Mouse (Mus musculus): ENCODE measurements around the gene Anapc13.

The Anapc13 gene

GRCm38 (mm10) chr9:102634453-102634852 is 8.4 kb downstream of the Anapc13 start:
- H3K4me1 ChIP-seq (replicated peaks; ENCODE audit: low read depth, low read length), result peaks cover 16% of the 10 kb centered on the region
- H3K4me3 ChIP-seq (replicated peaks; ENCODE audit: low read length), result no peak overlapping the region
- peaks cover 45% of the 10 kb centered on the region for H3K36me3 ChIP-seq (ENCODE audit: insufficient read depth, low read length)
- H3K27me3 ChIP-seq (ENCODE audit: insufficient read depth, low read length), result no peaks in the 10 kb centered on the region
- TF ChIP-seq CTCF (conservative IDR thresholded peaks at IDR 0.05; ENCODE audit: low read length) (no peak), POU5F1 (IDR thresholded peaks at IDR 0.05; ENCODE audit: borderline replicate concordance, low read length) (no peak), NANOG (IDR thresholded peaks at IDR 0.05; ENCODE audit: borderline replicate concordance, low read length) (no peak)
- H3K9me3 ChIP-seq (ENCODE audit: low read length), result peaks cover 7% of the 10 kb centered on the region

- Histone ChIP-seq H3K27me3 (ENCODE audit: insufficient read depth, low read length) (no peaks in the 10 kb centered on the region), H3K9me3 (ENCODE audit: low read length) (peaks cover 7% of the 10 kb centered on the region), H3K4me1 (replicated peaks; ENCODE audit: low read depth, low read length) (peaks cover 16% of the 10 kb centered on the region), H3K4me3 (replicated peaks; ENCODE audit: low read length) (no peak overlapping the region), H3K36me3 (ENCODE audit: insufficient read depth, low read length) (peaks cover 24% of the 10 kb centered on the region)
- TF ChIP-seq NANOG (IDR thresholded peaks at IDR 0.05; ENCODE audit: borderline replicate concordance, low read length) (no peak), CTCF (conservative IDR thresholded peaks at IDR 0.05; ENCODE audit: low read length) (peak; percentile 93)
Observed at GRCm38 (mm10) chr9:102636553-102636952, 10.5 kb downstream of the Anapc13 start.

GRCm38 (mm10) chr9:102637115-102637514 is 11.0 kb downstream of the Anapc13 start:
- TF ChIP-seq CTCF (conservative IDR thresholded peaks at IDR 0.05; ENCODE audit: low read length) (no peak), POU5F1 (IDR thresholded peaks at IDR 0.05; ENCODE audit: borderline replicate concordance, low read length) (no peak), NANOG (IDR thresholded peaks at IDR 0.05; ENCODE audit: borderline replicate concordance, low read length) (no peak)
- peaks cover 6% of the 10 kb centered on the region for H3K9me3 ChIP-seq (ENCODE audit: low read length)
- peaks cover 16% of the 10 kb centered on the region for H3K4me1 ChIP-seq (replicated peaks; ENCODE audit: low read depth, low read length)
- H3K27me3 ChIP-seq (ENCODE audit: insufficient read depth, low read length), result no peaks in the 10 kb centered on the region
- H3K4me3 ChIP-seq (replicated peaks; ENCODE audit: low read length), result no peak overlapping the region
- peaks cover 18% of the 10 kb centered on the region for H3K36me3 ChIP-seq (ENCODE audit: insufficient read depth, low read length)

GRCm38 (mm10) chr9:102638963-102639362 is 12.9 kb downstream of the Anapc13 start:
- H3K9me3 ChIP-seq (ENCODE audit: low read length), result no peaks in the 10 kb centered on the region
- H3K27me3 ChIP-seq (ENCODE audit: insufficient read depth, low read length), result no peaks in the 10 kb centered on the region
- peaks cover 7% of the 10 kb centered on the region for H3K36me3 ChIP-seq (ENCODE audit: insufficient read depth, low read length)
- H3K4me3 ChIP-seq (replicated peaks; ENCODE audit: low read length), result no peak overlapping the region
- no peak for TF ChIP-seq CTCF (conservative IDR thresholded peaks at IDR 0.05; ENCODE audit: low read length)
- TF ChIP-seq NANOG (IDR thresholded peaks at IDR 0.05; ENCODE audit: borderline replicate concordance, low read length), result no peak
- TF ChIP-seq POU5F1 (IDR thresholded peaks at IDR 0.05; ENCODE audit: borderline replicate concordance, low read length), result no peak
- peaks cover 22% of the 10 kb centered on the region for H3K4me1 ChIP-seq (replicated peaks; ENCODE audit: low read depth, low read length)

- no peaks in the 10 kb centered on the region for H3K9me3 ChIP-seq (ENCODE audit: low read length)
- TF ChIP-seq POU5F1 (IDR thresholded peaks at IDR 0.05; ENCODE audit: borderline replicate concordance, low read length) (no peak), CTCF (conservative IDR thresholded peaks at IDR 0.05; ENCODE audit: low read length) (no peak), NANOG (IDR thresholded peaks at IDR 0.05; ENCODE audit: borderline replicate concordance, low read length) (no peak)
- H3K4me1 ChIP-seq (replicated peaks; ENCODE audit: low read depth, low read length), result peaks cover 26% of the 10 kb centered on the region
- no peak overlapping the region for H3K4me3 ChIP-seq (replicated peaks; ENCODE audit: low read length)
- no peaks in the 10 kb centered on the region for H3K27me3 ChIP-seq (ENCODE audit: insufficient read depth, low read length)
- H3K36me3 ChIP-seq (ENCODE audit: insufficient read depth, low read length), result peaks cover 1% of the 10 kb centered on the region
Observed at GRCm38 (mm10) chr9:102639510-102639909, 13.4 kb downstream of the Anapc13 start.

GRCm38 (mm10) chr9:102641531-102641930 is 15.4 kb downstream of the Anapc13 start:
- no peaks in the 10 kb centered on the region for H3K27me3 ChIP-seq (ENCODE audit: insufficient read depth, low read length)
- no peaks in the 10 kb centered on the region for H3K36me3 ChIP-seq (ENCODE audit: insufficient read depth, low read length)
- no peak overlapping the region for H3K4me3 ChIP-seq (replicated peaks; ENCODE audit: low read length)
- H3K9me3 ChIP-seq (ENCODE audit: low read length), result no peaks in the 10 kb centered on the region
- TF ChIP-seq NANOG (IDR thresholded peaks at IDR 0.05; ENCODE audit: borderline replicate concordance, low read length), result no peak
- TF ChIP-seq CTCF (conservative IDR thresholded peaks at IDR 0.05; ENCODE audit: low read length), result no peak
- TF ChIP-seq POU5F1 (IDR thresholded peaks at IDR 0.05; ENCODE audit: borderline replicate concordance, low read length), result no peak
- peaks cover 26% of the 10 kb centered on the region for H3K4me1 ChIP-seq (replicated peaks; ENCODE audit: low read depth, low read length)

- no peaks in the 10 kb centered on the region for H3K36me3 ChIP-seq (ENCODE audit: insufficient read depth, low read length)
- no peak overlapping the region for H3K4me3 ChIP-seq (replicated peaks; ENCODE audit: low read length)
- no peaks in the 10 kb centered on the region for H3K9me3 ChIP-seq (ENCODE audit: low read length)
- no peak for TF ChIP-seq NANOG (IDR thresholded peaks at IDR 0.05; ENCODE audit: borderline replicate concordance, low read length)
- no peak for TF ChIP-seq POU5F1 (IDR thresholded peaks at IDR 0.05; ENCODE audit: borderline replicate concordance, low read length)
- no peak for TF ChIP-seq CTCF (conservative IDR thresholded peaks at IDR 0.05; ENCODE audit: low read length)
- H3K27me3 ChIP-seq (ENCODE audit: insufficient read depth, low read length), result no peaks in the 10 kb centered on the region
- peaks cover 11% of the 10 kb centered on the region; the same call in 1 of the 2 replicates for H3K4me1 ChIP-seq (replicated peaks; ENCODE audit: low read depth, low read length)
Observed at GRCm38 (mm10) chr9:102643071-102643485, 17.0 kb downstream of the Anapc13 start.

GRCm38 (mm10) chr9:102643486-102644101 is 17.5 kb downstream of the Anapc13 start:
- no peaks in the 10 kb centered on the region for H3K9me3 ChIP-seq (ENCODE audit: low read length)
- no peak overlapping the region for H3K4me3 ChIP-seq (replicated peaks; ENCODE audit: low read length)
- H3K27me3 ChIP-seq (ENCODE audit: insufficient read depth, low read length), result no peaks in the 10 kb centered on the region
- H3K36me3 ChIP-seq (ENCODE audit: insufficient read depth, low read length), result no peaks in the 10 kb centered on the region
- H3K4me1 ChIP-seq (replicated peaks; ENCODE audit: low read depth, low read length), result peaks cover 11% of the 10 kb centered on the region; the same call in 1 of the 2 replicates
- TF ChIP-seq NANOG (IDR thresholded peaks at IDR 0.05; ENCODE audit: borderline replicate concordance, low read length), result no peak
- TF ChIP-seq POU5F1 (IDR thresholded peaks at IDR 0.05; ENCODE audit: borderline replicate concordance, low read length), result no peak
- no peak for TF ChIP-seq CTCF (conservative IDR thresholded peaks at IDR 0.05; ENCODE audit: low read length)

Measured in E14TG2a.4 (cell line).